Mouse (Mus musculus) midbrain, postnatal 0 days (tissue): ENCODE results near the gene Fam189b. TPM values are rescaled to one million over a fixed set of nuclear protein-coding genes. Genes with fewer than 3 reads are reported as not detected.

Source experiments
- ATAC-seq: fragments of 200-750 bp; cut with Nextera tagmentation; 2 replicates; pipeline ENCODE4 v1.8.0; 2017; ENCODE audit warnings: moderate number of reproducible peaks, mild to moderate bottlenecking, moderate TSS enrichment, moderate library complexity; ENCODE audit not compliant: low FRiP score
- DNase-seq: peaks from one replicate; pipeline ENCODE4 v3.0.0-alpha.2; 2015; ENCODE audit warnings: low spot score
- H3K27ac ChIP-seq: fragments of 300-500 bp; sonication (generic); 2 replicates; pipeline ENCODE4 v1.5.1; 2014; ENCODE audit warnings: low read depth, mild to moderate bottlenecking, low read length, mixed read lengths
- H3K27me3 ChIP-seq: fragments of 300-500 bp; sonication (generic); 2 replicates; pipeline ENCODE4 v1.6.1; 2014; ENCODE audit warnings: low read length, control low read depth, mixed read lengths; ENCODE audit not compliant: insufficient read depth
- H3K36me3 ChIP-seq: fragments of 300-500 bp; sonication (generic); 2 replicates; pipeline ENCODE4 v1.6.1; 2014; ENCODE audit warnings: low read length, control low read depth, mixed read lengths; ENCODE audit not compliant: insufficient read depth
- H3K4me1 ChIP-seq: fragments of 300-500 bp; sonication (generic); 2 replicates; pipeline ENCODE4 v1.6.1; 2014; ENCODE audit warnings: mild to moderate bottlenecking, control low read depth, antibody characterized with exemption, low read length, mixed read lengths; ENCODE audit not compliant: insufficient read depth
- H3K4me2 ChIP-seq: fragments of 300-500 bp; sonication (generic); 2 replicates; pipeline ENCODE4 v1.6.1; 2014; ENCODE audit warnings: low read depth, mild to moderate bottlenecking, low read length, mixed read lengths; ENCODE audit not compliant: poor library complexity, severe bottlenecking
- H3K4me3 ChIP-seq: fragments of 300-500 bp; sonication (generic); 2 replicates; pipeline ENCODE4 v1.5.1; 2014; ENCODE audit warnings: low read depth, mild to moderate bottlenecking, low read length, moderate library complexity
- H3K9ac ChIP-seq: fragments of 300-500 bp; sonication (generic); replicated peaks from 2 replicates; pipeline ENCODE4 v1.6.1; 2014; ENCODE audit warnings: mild to moderate bottlenecking, low read length, moderate library complexity, mixed read lengths; ENCODE audit not compliant: poor library complexity, severe bottlenecking
- H3K9me3 ChIP-seq: fragments of 300-500 bp; sonication (generic); 2 replicates; pipeline ENCODE4 v1.6.1; 2016; ENCODE audit warnings: low read length, control low read depth
- CTCF ChIP-seq: IDR thresholded peaks from 2 replicates; pipeline ENCODE4 v1.5.1; 2016; ENCODE audit warnings: antibody characterized with exemption, mild to moderate bottlenecking
- WGBS: fragments of 180-500 bp; shearing (Covaris S2); extraction: QIAGEN DNeasy Blood & Tissue Kit; methylation state at CpG from one replicate; pipeline ENCODE4 v1.1.7; 2014; 5-methylcytosine and 5-hydroxymethylcytosine counted together
- polyA plus RNA-seq: library from polyadenylated mRNA; unstranded; fragments of >200 nt; fragmentation: Nextera tagmentation; extraction: Ambion mirVana; gene quantifications from 2 replicates; pipeline ENCODE4 v1.2.1, GENCODE M21; 2015
- total RNA-seq: library from RNA; depleted of rRNA; stranded (reverse); fragments of >200 nt; gene quantifications from 2 replicates; pipeline ENCODE4 v1.2.3, GENCODE M21; 2014

Fam189b gene
- total and polyA plus RNA-seq, 2 experiments from 2014 or later = 22.2 to 32.5 TPM

DNA sequence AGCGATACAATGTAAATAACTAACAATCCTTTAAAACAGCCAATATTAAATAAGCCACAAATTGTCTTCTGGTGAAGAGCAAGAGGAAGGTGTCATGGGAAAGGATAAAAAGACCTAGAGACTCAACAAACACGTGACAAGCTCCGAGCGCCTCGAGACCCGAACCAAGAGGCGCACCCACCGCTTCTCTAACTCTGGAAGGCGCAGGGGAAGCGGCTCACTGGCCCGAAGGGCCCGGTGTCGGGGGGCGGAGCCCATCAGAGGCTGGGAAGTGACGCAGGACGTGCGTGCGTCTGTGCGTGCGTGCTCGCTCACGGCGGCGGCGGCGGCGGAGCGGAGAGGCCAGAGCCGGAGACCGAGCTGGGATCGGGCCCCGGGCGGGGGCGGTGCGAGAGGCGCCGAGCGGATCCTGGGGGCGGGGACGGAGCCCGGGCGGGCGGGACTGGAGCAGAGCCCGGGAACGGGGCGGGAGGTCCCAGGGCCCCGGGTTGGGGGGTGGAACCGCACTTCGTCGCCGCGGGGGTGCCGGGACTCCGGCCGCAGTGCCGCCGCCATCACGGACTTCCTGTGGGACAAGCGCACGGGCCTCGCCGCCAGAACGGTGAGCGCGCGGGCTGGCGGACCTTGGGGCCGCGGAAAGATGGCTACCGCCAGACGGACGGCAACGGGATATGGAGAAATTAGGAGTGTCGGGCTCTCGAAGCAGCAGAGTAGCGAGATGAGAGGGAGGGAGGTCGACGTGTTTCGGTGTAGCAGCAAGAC is 18.3 kb upstream of the Fam189b start, which contains the start of gene Clk2:
Clk2 (plus strand) TSS at position 290 of the 762 bp plus-strand sequence.
- H3K4me1 ChIP-seq = peaks cover 7% of the 10 kb centered on the region; the same call in 1 of the 2 replicates
- DNase-seq = peak; percentile 95
- peaks cover 27% of the 10 kb centered on the region for H3K36me3 ChIP-seq
- peak within 1 kb of the TSS; percentile 76 for H3K4me3 ChIP-seq
- no peak for TF ChIP-seq CTCF
- H3K27ac ChIP-seq = peak within 1 kb of the TSS; percentile 87
- peak within 1 kb of the TSS; percentile 63 for H3K4me2 ChIP-seq
- H3K27me3 ChIP-seq = no peaks in the 10 kb centered on the region
- WGBS = under 1% methylated on average over 74 of the region's 79 CpGs
- ATAC-seq = peak; percentile 95
- H3K9ac ChIP-seq = peak within 1 kb of the TSS; percentile 82
- H3K9me3 ChIP-seq = no peaks in the 10 kb centered on the region

DNA sequence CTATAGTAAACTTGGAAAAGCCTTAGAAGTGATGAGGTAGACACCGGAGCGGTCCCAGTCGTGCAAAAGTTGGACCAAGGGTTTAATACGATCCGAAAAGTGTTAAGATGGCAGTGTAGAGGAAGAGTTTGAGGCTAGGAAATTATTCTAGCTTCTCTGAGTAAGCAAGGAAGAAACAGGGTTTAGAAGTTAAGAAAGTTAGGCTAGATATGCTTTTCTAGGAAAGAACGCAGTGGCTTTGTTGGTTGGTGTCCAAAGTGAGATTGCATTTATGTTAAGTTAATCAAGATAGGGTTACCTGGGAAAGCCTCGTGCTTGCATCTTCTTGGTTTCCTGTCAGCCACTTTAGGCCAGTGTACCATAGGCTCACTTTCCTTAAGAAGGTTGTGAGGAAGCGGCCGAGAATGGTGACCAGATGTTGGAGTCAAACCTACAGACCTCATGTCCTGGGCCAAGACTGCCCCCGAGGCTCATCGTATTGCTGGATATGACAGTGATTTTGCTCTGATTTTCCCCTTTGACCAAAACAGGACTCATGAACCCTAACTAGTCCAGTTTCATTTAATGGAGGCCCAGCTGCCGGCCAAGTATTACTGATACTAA is 17.6 kb upstream of the Fam189b start:
- DNase-seq = no peak
- peak overlapping the region; percentile 87; the same call in 1 of the 2 replicates for H3K27ac ChIP-seq
- H3K4me1 ChIP-seq = peaks cover 7% of the 10 kb centered on the region; the same call in 1 of the 2 replicates
- no peak for TF ChIP-seq CTCF
- whole genome bisulfite sequencing = 27% methylated on average over 12 of the region's 12 CpGs
- no peak for ATAC-seq
- H3K36me3 ChIP-seq = peaks cover 34% of the 10 kb centered on the region
- no peaks in the 10 kb centered on the region for H3K9me3 ChIP-seq
- H3K27me3 ChIP-seq = no peaks in the 10 kb centered on the region
- H3K9ac ChIP-seq = peak overlapping the region; percentile 82
- peak overlapping the region; percentile 63 for H3K4me2 ChIP-seq
- H3K4me3 ChIP-seq = peak overlapping the region; percentile 76

DNA sequence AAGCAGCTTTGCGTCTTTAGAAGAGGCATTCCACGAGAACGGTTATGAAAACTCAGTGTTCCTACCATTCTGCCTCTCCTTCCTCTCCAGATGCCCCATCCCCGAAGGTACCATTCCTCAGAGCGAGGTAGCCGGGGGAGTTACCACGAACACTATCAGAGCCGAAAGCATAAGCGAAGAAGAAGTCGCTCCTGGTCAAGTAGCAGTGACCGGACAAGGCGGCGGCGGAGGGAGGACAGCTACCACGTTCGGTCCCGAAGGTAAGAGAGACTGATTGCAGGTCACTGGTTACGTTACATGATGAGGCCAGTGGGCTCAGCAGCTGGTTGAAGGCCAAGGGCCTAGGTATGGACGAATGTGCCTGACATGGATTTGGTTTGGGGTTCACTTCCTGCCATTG is 16.0 kb upstream of the Fam189b start:
- Histone ChIP-seq H3K9ac (no peak overlapping the region), H3K27me3 (no peaks in the 10 kb centered on the region), H3K4me3 (no peak overlapping the region), H3K27ac (no peak overlapping the region), H3K9me3 (no peaks in the 10 kb centered on the region), H3K4me2 (no peak overlapping the region), H3K4me1 (peaks cover 7% of the 10 kb centered on the region; the same call in 1 of the 2 replicates), H3K36me3 (peaks cover 41% of the 10 kb centered on the region)
- WGBS = 95% methylated on average over 19 of the region's 19 CpGs
- DNase-seq (no peak), ATAC-seq (no peak)
- no peak for TF ChIP-seq CTCF

DNA sequence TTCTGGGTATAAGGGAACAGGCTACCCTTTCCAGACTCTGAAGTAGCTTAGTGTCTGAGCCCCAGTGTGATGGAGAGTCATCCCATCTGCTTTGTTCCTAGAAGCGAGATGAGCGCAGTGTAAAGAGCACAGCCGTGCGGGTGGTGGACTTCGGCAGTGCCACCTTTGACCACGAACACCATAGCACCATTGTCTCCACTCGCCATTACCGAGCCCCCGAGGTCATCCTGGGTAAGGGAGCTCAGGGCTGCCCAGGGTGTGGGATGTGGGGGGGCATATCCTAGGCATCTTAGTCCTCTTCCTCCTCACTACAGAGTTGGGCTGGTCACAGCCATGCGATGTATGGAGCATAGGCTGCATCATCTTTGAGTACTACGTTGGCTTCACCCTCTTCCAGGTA is 8.1 kb upstream of the Fam189b start:
- H3K36me3 ChIP-seq = peaks cover 59% of the 10 kb centered on the region
- WGBS = 93% methylated on average over 11 of the region's 11 CpGs
- no peak overlapping the region for H3K27ac ChIP-seq
- no peaks in the 10 kb centered on the region for H3K9me3 ChIP-seq
- no peak for DNase-seq
- ATAC-seq = no peak
- no peak for TF ChIP-seq CTCF
- H3K4me2 ChIP-seq = no peak overlapping the region
- no peaks in the 10 kb centered on the region for H3K27me3 ChIP-seq
- H3K4me1 ChIP-seq = peaks cover 8% of the 10 kb centered on the region
- no peak overlapping the region for H3K4me3 ChIP-seq
- H3K9ac ChIP-seq = no peak overlapping the region

DNA sequence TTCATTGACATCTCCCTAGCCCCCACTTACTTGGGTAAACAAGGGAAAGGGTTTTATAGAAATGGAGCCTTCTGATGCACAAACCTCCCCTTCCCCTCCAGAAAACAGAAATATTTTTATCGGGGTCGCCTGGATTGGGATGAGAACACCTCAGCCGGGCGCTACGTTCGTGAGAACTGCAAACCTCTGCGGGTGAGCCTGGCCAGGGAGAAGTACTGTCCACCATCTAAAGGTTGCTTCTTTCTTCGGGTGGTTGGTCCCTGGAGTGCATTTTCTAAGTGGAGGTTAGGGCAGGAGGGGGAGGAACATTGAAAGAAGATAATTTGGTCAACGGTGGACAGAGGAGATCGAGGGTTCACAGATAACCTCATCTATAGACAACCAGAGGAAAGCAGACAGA is 7.4 kb upstream of the Fam189b start:
- Histone ChIP-seq H3K9me3 (no peaks in the 10 kb centered on the region), H3K27ac (no peak overlapping the region), H3K27me3 (no peaks in the 10 kb centered on the region), H3K9ac (no peak overlapping the region), H3K36me3 (peaks cover 57% of the 10 kb centered on the region), H3K4me3 (no peak overlapping the region), H3K4me1 (peaks cover 8% of the 10 kb centered on the region), H3K4me2 (no peak overlapping the region)
- 93% methylated on average over 10 of the region's 10 CpGs for WGBS
- DNase-seq = no peak
- no peak for TF ChIP-seq CTCF
- ATAC-seq = no peak

DNA sequence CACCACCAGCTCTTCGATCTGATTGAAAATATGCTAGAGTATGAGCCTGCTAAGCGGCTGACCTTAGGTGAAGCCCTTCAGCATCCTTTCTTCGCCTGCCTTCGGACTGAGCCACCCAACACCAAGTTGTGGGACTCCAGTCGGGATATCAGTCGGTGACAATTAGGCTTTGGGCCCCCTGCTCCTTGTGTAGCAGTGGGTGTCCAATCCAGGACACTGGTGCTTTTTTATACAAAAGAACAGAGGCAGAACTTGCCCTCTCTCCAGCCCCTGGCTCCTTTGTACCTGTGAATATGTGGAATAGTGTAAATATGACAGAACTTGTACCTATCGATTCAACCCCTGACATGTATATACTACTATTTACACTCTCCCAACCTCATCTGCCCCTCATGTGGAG is 6.5 kb upstream of the Fam189b start:
- no peak for DNase-seq
- Histone ChIP-seq H3K4me3 (no peak overlapping the region), H3K27ac (no peak overlapping the region), H3K4me2 (no peak overlapping the region), H3K36me3 (peaks cover 54% of the 10 kb centered on the region), H3K9ac (no peak overlapping the region), H3K4me1 (peaks cover 8% of the 10 kb centered on the region), H3K9me3 (no peaks in the 10 kb centered on the region), H3K27me3 (no peaks in the 10 kb centered on the region)
- no peak for ATAC-seq
- 86% methylated on average over 7 of the region's 7 CpGs for WGBS
- no peak for TF ChIP-seq CTCF
